Mouse (Mus musculus) heart, adult 2 months (tissue): ENCODE data around the gene Sema6c. TPM values are rescaled to one million over a fixed set of nuclear protein-coding genes. Genes with fewer than 3 reads are reported as not detected.

Source experiments
- DNase-seq, 2 experiments: peaks; one replicate each; pipeline ENCODE4 v3.0.0; 2021
- H3K27ac ChIP-seq: fragments of 200-600 bp; 2 replicates; pipeline ENCODE4 v1.8.1; 2022
- H3K27me3 ChIP-seq: fragments of 200-500 bp; 2 replicates; pipeline ENCODE4 v1.6.1; 2012; ENCODE audit warnings: mild to moderate bottlenecking, low read length, inconsistent platforms, mixed read lengths; ENCODE audit not compliant: control insufficient read depth, insufficient read depth
- H3K36me3 ChIP-seq: fragments of 200-500 bp; 2 replicates; pipeline ENCODE4 v1.6.1; 2012; ENCODE audit warnings: low read length, inconsistent platforms; ENCODE audit not compliant: control insufficient read depth, insufficient read depth
- H3K4me1 ChIP-seq: fragments of 200-500 bp; 2 replicates; pipeline ENCODE4 v1.6.1; 2011; ENCODE audit warnings: low read length; ENCODE audit not compliant: control insufficient read depth, insufficient read depth
- H3K4me3 ChIP-seq: fragments of 200-600 bp; 2 replicates; pipeline ENCODE4 v1.8.1; 2022
- H3K79me2 ChIP-seq: fragments of 200-500 bp; replicated peaks from 2 replicates; pipeline ENCODE4 v1.6.1; 2012; ENCODE audit warnings: mild to moderate bottlenecking, inconsistent platforms, low read length, moderate library complexity, mixed read lengths; ENCODE audit not compliant: control insufficient read depth, insufficient read depth
- H3K9ac ChIP-seq: fragments of 200-500 bp; 2 replicates; pipeline ENCODE4 v1.6.1; 2012; ENCODE audit warnings: low read depth, mild to moderate bottlenecking, control low read depth, inconsistent platforms, low read length, mixed read lengths
- CTCF ChIP-seq: fragments of 200-600 bp; IDR thresholded peaks from 2 replicates; pipeline ENCODE4 v1.8.1; 2022; ENCODE audit warnings: antibody characterized with exemption, mild to moderate bottlenecking, moderate library complexity
- EP300 ChIP-seq: fragments of 200-500 bp; IDR thresholded peaks from 2 replicates; pipeline ENCODE4 v1.6.1; 2011; ENCODE audit warnings: low read depth, low read length, control low read depth; ENCODE audit not compliant: insufficient read depth
- POLR2A ChIP-seq: fragments of 200-500 bp; IDR thresholded peaks from 2 replicates; pipeline ENCODE4 v1.6.1; 2011; ENCODE audit warnings: mild to moderate bottlenecking, low read depth, low read length, control low read depth; ENCODE audit not compliant: insufficient read depth
- WGBS: fragments of 180-500 bp; shearing (Covaris S2); methylation state at CpG from one replicate; pipeline ENCODE4 v1.1.7; 2018; 5-methylcytosine and 5-hydroxymethylcytosine counted together
- intact Hi-C: fragments of 180-260 bp; cut with DNase I; formaldehyde crosslinking; loops from one replicate; pipeline ENCODE4 v1.15.1; 2025
- microRNA-seq, 2 experiments: library from miRNA; unstranded; fragments of <30 nt; microRNA quantifications; one replicate each; pipeline ENCODE4 v1.2.0; 2021
- polyA plus RNA-seq: library from polyadenylated mRNA; depleted of rRNA; stranded (reverse); fragments of >200 nt; gene quantifications from 2 replicates; pipeline ENCODE4 v1.2.3, GENCODE M21; 2012; rRNA removed
- total RNA-seq, 2 experiments: library from RNA; stranded (reverse); gene quantifications; 2 replicates each; pipeline ENCODE4 v1.2.3; 2021

The Sema6c gene
- total and polyA plus RNA-seq, 3 experiments = 3.8 to 16.9 (median 3.9) TPM

DNA sequence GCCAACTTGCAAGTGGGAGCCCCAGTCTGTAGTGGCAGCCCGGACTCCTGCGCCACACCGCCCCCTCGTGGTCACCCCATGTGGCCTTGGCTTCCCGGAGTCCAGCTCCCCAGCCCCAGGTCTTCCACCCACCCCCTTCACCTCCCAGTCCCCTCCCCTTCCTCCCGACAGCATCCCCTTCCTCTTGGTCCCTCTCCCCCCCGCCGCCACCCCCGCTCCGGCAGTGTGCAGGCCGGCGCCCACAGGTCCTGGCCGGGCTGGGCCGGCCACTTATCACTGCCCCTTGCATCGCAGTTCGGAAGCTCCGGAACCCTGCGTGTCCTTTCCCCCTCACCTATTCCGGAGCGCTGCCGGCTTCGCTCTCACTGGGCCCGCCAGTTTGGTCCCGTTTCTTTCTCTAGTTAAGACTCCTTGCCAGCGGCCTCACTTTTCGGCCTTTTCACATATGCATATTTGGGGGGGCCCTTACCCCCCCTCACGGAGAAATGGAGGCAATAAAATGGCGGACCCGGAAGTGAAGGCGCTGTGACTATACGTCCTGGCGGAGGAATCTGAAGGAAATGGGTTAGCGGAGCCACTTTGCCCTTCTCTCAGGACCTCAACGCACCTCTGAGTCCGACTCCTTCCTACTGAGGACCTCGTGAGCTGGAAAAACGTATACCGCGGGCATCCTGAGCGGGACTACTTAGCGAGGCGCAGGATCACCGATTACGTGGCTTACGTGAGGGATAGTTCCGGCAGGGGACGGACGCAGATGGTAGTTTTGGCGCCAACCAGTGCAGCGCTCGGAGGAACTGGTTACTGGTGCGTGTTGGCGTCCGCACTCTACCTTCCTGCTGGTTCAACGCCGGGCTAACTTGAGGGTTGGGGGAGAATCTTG, 57.2 kb downstream of the Sema6c start, which contains the start of gene Gabpb2:
Gene Gabpb2 (minus strand): TSS at position 662 of the 880 bp plus-strand sequence.
- intact Hi-C loops = loop anchor here (1.0 to 5.0 kb wide), 4 partner anchors 11 to 75 kb away; partner anchors contain the start of genes Cdc42se1, Mindy1, Prune1 and Tnfaip8l2
- Histone ChIP-seq H3K4me3 (peak within 1 kb of the TSS; percentile 90), H3K27ac (peak within 1 kb of the TSS; percentile 99), H3K27me3 (no peaks in the 10 kb centered on the region), H3K9ac (peak within 1 kb of the TSS; percentile 82), H3K79me2 (no peaks in the 10 kb centered on the region), H3K4me1 (no peaks in the 10 kb centered on the region), H3K36me3 (peaks cover 2% of the 10 kb centered on the region)
- DNase-seq = peak; percentile 96 to 97
- no peak; the same call in 1 of the 2 replicates for TF ChIP-seq CTCF
- TF ChIP-seq EP300 = peak; percentile 83
- peak; percentile 77 for TF ChIP-seq POLR2A
- under 1% methylated on average over 56 of the region's 56 CpGs for WGBS

GRCm38 (mm10) chr3:95218466-95219137, 58.3 kb downstream of the Sema6c start:
- WGBS = 78% methylated on average over 6 of the region's 6 CpGs
- Histone ChIP-seq H3K79me2 (no peaks in the 10 kb centered on the region; the same call in 1 of the 2 replicates), H3K27me3 (no peaks in the 10 kb centered on the region), H3K27ac (no peak overlapping the region), H3K36me3 (peaks cover 2% of the 10 kb centered on the region), H3K4me1 (no peaks in the 10 kb centered on the region), H3K9ac (no peak overlapping the region), H3K4me3 (peak overlapping the region; percentile 90; the same call in 1 of the 2 replicates)
- no peak for TF ChIP-seq CTCF
- intact Hi-C loops = loop anchor here (5.0 kb wide), 1 partner anchor 64 kb away; the partner anchor contains the start of genes Mindy1 and Prune1
- DNase-seq = no peak

- H3K36me3 ChIP-seq = no peaks in the 10 kb centered on the region
- DNase-seq = no peak
- H3K27me3 ChIP-seq = no peaks in the 10 kb centered on the region
- peaks cover 2% of the 10 kb centered on the region; the same call in 1 of the 2 replicates for H3K4me1 ChIP-seq
- no peaks in the 10 kb centered on the region; the same call in 1 of the 2 replicates for H3K79me2 ChIP-seq
- no peak overlapping the region for H3K9ac ChIP-seq
- TF ChIP-seq POLR2A (no peak), CTCF (no peak), EP300 (no peak)
- H3K4me3 ChIP-seq = no peak overlapping the region
- intact Hi-C loops = no loop called here
- WGBS = 77% methylated on average over 2 of the region's 2 CpGs
- H3K27ac ChIP-seq = peak overlapping the region; percentile 13; the same call in 1 of the 2 replicates
These were observed 62.8 kb downstream of the Sema6c start for GRCm38 (mm10) chr3:95223041-95223440.

Small RNA genes within 50 kb of the gene (microRNA-seq; reads per million reads assigned to microRNA genes)
- 0 reads per million in 2 experiments for gene Mir8099-1

Other genes starting within 250 kb of the Sema6c start
- gene Selenbp1, start 227.4 kb upstream of the Sema6c start, total RNA-seq = 100 to 1,000 TPM; 100 to 122 TPM
- 190 and 223 TPM in 2 replicates for gene Selenbp1, start 227.4 kb upstream of the Sema6c start, polyA plus RNA-seq
- 1 to 10 TPM; 6.6 to 8.0 TPM for gene Rfx5, start 206.4 kb upstream of the Sema6c start, total RNA-seq
- gene Rfx5, start 206.4 kb upstream of the Sema6c start, polyA plus RNA-seq = 5.6 and 7.1 TPM in 2 replicates
- 10 to 100 TPM; 25.8 to 29.5 TPM for gene Pi4kb, start 185.7 kb upstream of the Sema6c start, total RNA-seq
- gene Pi4kb, start 185.7 kb upstream of the Sema6c start, polyA plus RNA-seq = 18.7 and 28.7 TPM in 2 replicates
- gene Zfp687, start 145.0 kb upstream of the Sema6c start, total RNA-seq = 10 to 100 TPM; 11.0 to 13.5 TPM
- 10.6 and 10.9 TPM in 2 replicates for gene Zfp687, start 145.0 kb upstream of the Sema6c start, polyA plus RNA-seq
- gene Psmd4, start 117.8 kb upstream of the Sema6c start, total RNA-seq = 100 to 1,000 TPM; 121 to 140 TPM
- gene Psmd4, start 117.8 kb upstream of the Sema6c start, polyA plus RNA-seq = 119 and 144 TPM in 2 replicates
- 10 to 100 TPM; 15.8 to 16.8 TPM for gene Pip5k1a, start 53.5 kb upstream of the Sema6c start, total RNA-seq
- gene Pip5k1a, start 53.5 kb upstream of the Sema6c start, polyA plus RNA-seq = 11.8 and 17.9 TPM in 2 replicates
- gene Vps72, start 49.4 kb upstream of the Sema6c start, total RNA-seq = 10 to 100 TPM; 31.8 to 36.5 TPM
- gene Vps72, start 49.4 kb upstream of the Sema6c start, polyA plus RNA-seq = 34.5 and 39.2 TPM in 2 replicates
- gene Tmod4, start 36.0 kb upstream of the Sema6c start, total RNA-seq = 10 to 100 TPM; 22.6 to 30.9 TPM
- gene Tmod4, start 36.0 kb upstream of the Sema6c start, polyA plus RNA-seq = 23.3 and 25.6 TPM in 2 replicates
- gene Scnm1, start 26.4 kb upstream of the Sema6c start, total RNA-seq = 10 to 100 TPM; 28.3 to 32.1 TPM
- gene Scnm1, start 26.4 kb upstream of the Sema6c start, polyA plus RNA-seq = 46.8 and 67.9 TPM in 2 replicates
- 1 to 10 TPM; 4.5 to 6.3 TPM for gene Lysmd1, start 26.4 kb upstream of the Sema6c start, total RNA-seq
- gene Lysmd1, start 26.4 kb upstream of the Sema6c start, polyA plus RNA-seq = 5.8 and 7.8 TPM in 2 replicates
- 1 to 10 TPM; 1.5 to 2.1 TPM for gene Tnfaip8l2, start 18.1 kb upstream of the Sema6c start, total RNA-seq
- gene Tnfaip8l2, start 18.1 kb upstream of the Sema6c start, polyA plus RNA-seq = 3.3 and 4.9 TPM in 2 replicates
- gene Gabpb2, start 57.5 kb downstream of the Sema6c start, total RNA-seq = 10 to 100 TPM; 13.5 to 14.1 TPM
- gene Gabpb2, start 57.5 kb downstream of the Sema6c start, polyA plus RNA-seq = 8.6 and 15.8 TPM in 2 replicates
- gene Cdc42se1, start 68.3 kb downstream of the Sema6c start, total RNA-seq = 10 to 100 TPM; 16.8 to 18.9 TPM
- gene Cdc42se1, start 68.3 kb downstream of the Sema6c start, polyA plus RNA-seq = 19.0 and 24.2 TPM in 2 replicates
- 1 to 10 TPM; 5.6 to 6.9 TPM for gene Mllt11, start 71.7 kb downstream of the Sema6c start, total RNA-seq
- 13.7 and 23.9 TPM in 2 replicates for gene Mllt11, start 71.7 kb downstream of the Sema6c start, polyA plus RNA-seq
- gene Gm128, start 81.1 kb downstream of the Sema6c start, total RNA-seq = not detected
- gene Gm128, start 81.1 kb downstream of the Sema6c start, polyA plus RNA-seq = 0.16 and 0.26 TPM in 2 replicates
- gene Bnipl, start 90.7 kb downstream of the Sema6c start, total RNA-seq = not detected
- gene Bnipl, start 90.7 kb downstream of the Sema6c start, polyA plus RNA-seq = 0.12 and 0.25 TPM in 2 replicates
- gene Mindy1, start 120.9 kb downstream of the Sema6c start, total RNA-seq = 10 to 100 TPM; 17.5 to 21.3 TPM
- gene Mindy1, start 120.9 kb downstream of the Sema6c start, polyA plus RNA-seq = 32.2 and 36.9 TPM in 2 replicates
- gene Prune1, start 121.6 kb downstream of the Sema6c start, total RNA-seq = 10 to 100 TPM; 23.4 to 26.1 TPM
- gene Prune1, start 121.6 kb downstream of the Sema6c start, polyA plus RNA-seq = 28.4 and 45.8 TPM in 2 replicates
- under 1 TPM; 0.59 to 0.68 TPM for gene Anxa9, start 146.7 kb downstream of the Sema6c start, total RNA-seq
- gene Anxa9, start 146.7 kb downstream of the Sema6c start, polyA plus RNA-seq = 1.1 and 1.6 TPM in 2 replicates
- gene Cers2, start 154.3 kb downstream of the Sema6c start, total RNA-seq = 10 to 100 TPM; 35.3 to 39.3 TPM
- 65.6 and 69.1 TPM in 2 replicates for gene Cers2, start 154.3 kb downstream of the Sema6c start, polyA plus RNA-seq
- 10 to 100 TPM; 10.4 to 12.2 TPM for gene Setdb1, start 196.7 kb downstream of the Sema6c start, total RNA-seq
- 8.0 and 12.6 TPM in 2 replicates for gene Setdb1, start 196.7 kb downstream of the Sema6c start, polyA plus RNA-seq
- gene 4930558C23Rik, start 242.4 kb downstream of the Sema6c start, total RNA-seq = not detected
- gene 4930558C23Rik, start 242.4 kb downstream of the Sema6c start, polyA plus RNA-seq = 0.26 TPM in 1 of 2 replicates, not detected in the other